Mouse (Mus musculus): ENCODE data around the gene Ccm2.

Gene Ccm2

GRCm38 (mm10) chr11:6576151-6576550, 29.5 kb downstream of the Ccm2 start:
- intact Hi-C loops (cut with DNase I), result no loop called here

- intact Hi-C loops (cut with DNase I), result no loop called here
These were observed 32.7 kb downstream of the Ccm2 start for GRCm38 (mm10) chr11:6579361-6579760.

- intact Hi-C loops (cut with DNase I), result no loop called here
These were observed 33.5 kb downstream of the Ccm2 start for GRCm38 (mm10) chr11:6580065-6580750.

GRCm38 (mm10) chr11:6581560-6581959, 34.9 kb downstream of the Ccm2 start:
- intact Hi-C loops (cut with DNase I), result no loop called here

GRCm38 (mm10) chr11:6585748-6586147, 39.1 kb downstream of the Ccm2 start:
- intact Hi-C loops (cut with DNase I), result no loop called here

GRCm38 (mm10) chr11:6586660-6587059, 40.0 kb downstream of the Ccm2 start:
- intact Hi-C loops (cut with DNase I), result no loop called here

- intact Hi-C loops (cut with DNase I), result no loop called here
These were observed 40.7 kb downstream of the Ccm2 start for GRCm38 (mm10) chr11:6587249-6587940.

GRCm38 (mm10) chr11:6588295-6588694, 41.6 kb downstream of the Ccm2 start:
- intact Hi-C loops (cut with DNase I), result no loop called here

GRCm38 (mm10) chr11:6589838-6590237, 43.2 kb downstream of the Ccm2 start:
- intact Hi-C loops (cut with DNase I), result no loop called here

- intact Hi-C loops (cut with DNase I), result no loop called here
These were observed 44.4 kb downstream of the Ccm2 start for GRCm38 (mm10) chr11:6590933-6591675.

- intact Hi-C loops (cut with DNase I), result no loop called here
These were observed 46.7 kb downstream of the Ccm2 start for GRCm38 (mm10) chr11:6593406-6593805.

GRCm38 (mm10) chr11:6594845-6595244, 48.2 kb downstream of the Ccm2 start:
- intact Hi-C loops (cut with DNase I), result no loop called here

- intact Hi-C loops (cut with DNase I), result no loop called here
These were observed 48.7 kb downstream of the Ccm2 start for GRCm38 (mm10) chr11:6595339-6595738.

GRCm38 (mm10) chr11:6596205-6596604, 49.5 kb downstream of the Ccm2 start:
- intact Hi-C loops (cut with DNase I), result no loop called here

GRCm38 (mm10) chr11:6596616-6597015, 49.9 kb downstream of the Ccm2 start:
- intact Hi-C loops (cut with DNase I), result no loop called here

GRCm38 (mm10) chr11:6597523-6597922, 50.8 kb downstream of the Ccm2 start:
- intact Hi-C loops (cut with DNase I), result no loop called here

GRCm38 (mm10) chr11:6598191-6598889, 51.7 kb downstream of the Ccm2 start:
- intact Hi-C loops (cut with DNase I), result no loop called here

- intact Hi-C loops (cut with DNase I), result no loop called here
These were observed 52.5 kb downstream of the Ccm2 start for GRCm38 (mm10) chr11:6599011-6599681.

- intact Hi-C loops (cut with DNase I), result no loop called here
These were observed 53.1 kb downstream of the Ccm2 start for GRCm38 (mm10) chr11:6599831-6600230.

GRCm38 (mm10) chr11:6600284-6600944, 53.7 kb downstream of the Ccm2 start:
- intact Hi-C loops (cut with DNase I), result no loop called here
